Mouse (Mus musculus) cerebellum, postnatal 25 days (tissue): ENCODE data around the gene Pla2g1b.

Experiments
- DNase-seq, 2 experiments: peaks; one replicate each; pipeline ENCODE4 v3.0.0; 2021; ENCODE audit warnings: mixed read lengths in 2 of 2

Pla2g1b gene

DNA sequence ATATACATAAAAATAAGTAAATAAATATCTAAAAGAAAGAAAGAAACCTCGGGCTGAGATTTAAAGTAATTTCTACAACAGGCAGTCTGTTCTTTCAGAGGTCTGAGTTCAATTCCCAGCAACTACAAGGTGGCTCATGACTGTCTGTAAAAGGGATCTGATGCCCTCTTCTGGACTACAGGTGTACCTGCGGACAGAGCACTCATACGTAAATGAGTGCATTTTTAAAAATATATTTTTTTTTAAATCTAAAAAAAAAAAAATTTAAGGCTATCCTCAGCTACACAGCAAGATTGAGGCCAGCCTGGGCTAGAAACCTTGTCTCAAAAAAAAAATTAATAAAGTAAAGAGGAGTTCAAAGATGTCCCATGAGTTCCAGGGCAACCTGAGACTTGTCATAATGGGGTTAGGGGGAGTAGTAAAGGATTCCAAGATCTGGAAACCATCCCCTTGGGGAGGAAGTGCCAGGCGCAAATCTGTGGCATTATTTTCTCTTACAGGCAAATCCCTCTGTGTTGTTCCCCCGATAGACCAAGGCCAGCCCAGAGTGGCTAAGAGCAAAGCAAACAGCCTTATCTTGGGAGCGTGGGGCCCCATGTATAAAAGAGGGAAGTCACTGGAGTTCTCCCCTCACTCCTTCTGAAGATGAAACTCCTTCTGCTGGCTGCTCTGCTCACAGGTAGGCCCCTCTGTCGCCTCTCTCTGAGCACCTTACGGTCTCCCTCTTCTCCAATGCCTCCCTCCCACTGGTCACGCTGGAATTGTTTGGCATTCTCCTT is at the start of gene Pla2g1b:
Gene Pla2g1b (plus strand): TSS at position 621 of the 779 bp plus-strand sequence.
- no peak for DNase-seq

DNA sequence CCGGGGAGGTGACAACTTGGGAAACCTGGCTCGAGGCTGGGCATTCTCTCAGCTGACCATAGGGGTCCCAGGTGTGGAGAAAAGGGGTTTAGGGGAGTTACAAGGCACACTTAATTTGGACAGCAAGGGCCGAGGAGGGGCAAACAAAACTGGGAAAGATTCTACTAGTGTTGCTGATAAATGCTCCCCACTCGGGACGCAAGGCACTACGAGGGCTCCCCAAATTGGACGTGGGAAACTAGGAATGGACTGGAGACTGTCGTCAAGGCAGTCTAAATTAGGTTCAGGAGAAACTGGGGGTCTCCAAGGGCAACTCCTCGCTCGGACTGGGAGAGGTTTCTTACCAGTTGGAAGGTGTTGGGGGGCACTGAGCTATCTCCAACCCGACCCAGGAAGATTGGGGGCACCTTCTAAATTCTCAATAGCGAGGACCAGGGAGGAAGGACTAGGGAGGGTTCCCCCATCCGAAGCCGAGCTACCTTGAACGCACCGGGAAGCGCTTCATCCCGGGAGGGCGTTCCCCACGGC is 37.2 kb upstream of the Pla2g1b start:
- no peak for DNase-seq

DNA sequence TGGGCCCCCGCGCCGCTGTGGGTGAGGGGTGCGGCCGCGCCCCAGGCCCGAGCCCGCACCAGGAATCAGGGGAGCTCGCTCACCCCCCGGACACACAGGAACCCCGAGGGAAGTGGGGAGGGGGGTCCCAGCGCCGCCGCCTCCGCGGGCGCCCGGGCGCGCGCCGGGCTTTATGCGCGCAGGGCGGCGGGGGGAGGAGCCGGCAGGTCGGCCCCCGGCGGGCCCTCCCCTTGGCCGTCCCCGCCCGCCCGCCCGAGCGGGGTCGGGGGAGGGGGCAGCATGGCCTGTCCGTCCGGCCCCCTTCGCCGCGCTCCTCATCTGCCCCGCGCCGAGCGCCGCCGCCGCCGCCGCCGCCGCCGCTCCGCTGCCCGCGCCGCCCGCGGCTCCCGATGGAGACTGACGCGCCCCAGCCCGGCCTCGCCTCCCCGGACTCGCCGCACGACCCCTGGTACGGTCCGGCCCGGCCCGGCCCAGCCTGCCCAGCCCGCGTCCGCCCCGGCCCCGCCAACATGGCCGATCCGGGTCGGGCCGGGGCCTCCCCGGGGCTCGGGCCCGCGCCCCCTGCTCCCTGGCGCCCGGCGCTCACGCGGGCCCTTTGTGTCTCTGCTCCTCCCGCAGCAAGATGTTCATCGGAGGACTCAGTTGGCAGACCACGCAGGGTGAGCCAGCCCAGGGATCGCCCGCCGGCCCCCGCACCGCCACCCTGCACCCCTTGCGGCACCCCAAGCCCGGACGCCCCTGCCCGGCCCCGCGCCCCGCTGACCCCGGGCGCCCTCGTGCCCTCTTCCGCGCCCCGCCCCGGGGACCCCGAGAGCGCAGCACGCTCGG is 36.5 kb upstream of the Pla2g1b start, which contains the start of gene Msi1:
Gene Msi1 (plus strand): TSS at position 241 of the 828 bp plus-strand sequence.
- DNase-seq = peak; percentile 54 to 64

DNA sequence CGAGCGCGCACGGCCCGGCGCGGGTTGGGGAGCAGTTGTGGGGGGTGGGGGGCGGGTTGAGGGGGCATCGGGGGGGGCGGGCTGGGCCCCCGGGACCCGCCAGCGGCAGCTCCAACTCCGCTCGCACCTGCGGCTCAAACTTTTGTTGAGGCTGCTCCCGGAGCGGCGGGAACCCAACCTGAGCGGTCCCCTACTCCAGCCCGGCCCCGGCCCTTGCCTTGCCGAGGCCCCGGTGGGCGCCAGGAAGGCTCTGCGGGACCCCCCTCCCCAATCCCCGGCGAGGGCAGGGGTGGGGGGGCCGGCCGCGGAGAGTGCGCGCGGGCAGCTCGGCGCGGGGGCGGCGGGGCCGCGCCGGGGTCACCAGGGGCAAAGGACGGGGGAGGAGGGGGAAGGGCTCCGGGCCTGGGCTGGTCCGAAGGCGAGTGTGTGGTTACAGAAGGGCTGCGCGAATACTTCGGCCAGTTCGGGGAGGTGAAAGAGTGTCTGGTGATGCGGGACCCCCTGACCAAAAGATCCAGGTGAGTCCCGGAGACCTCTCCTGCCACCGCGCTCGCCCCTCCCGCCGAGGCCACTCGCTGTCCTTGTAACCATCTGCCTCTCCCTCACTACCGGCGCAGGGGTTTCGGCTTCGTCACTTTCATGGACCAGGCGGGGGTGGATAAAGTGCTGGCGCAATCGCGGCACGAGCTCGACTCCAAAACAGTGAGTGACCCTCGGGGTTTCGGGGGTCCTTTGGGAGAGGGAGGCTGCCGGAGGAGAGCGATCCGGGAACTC is 35.7 kb upstream of the Pla2g1b start:
- DNase-seq = peak; percentile 37 to 46

DNA sequence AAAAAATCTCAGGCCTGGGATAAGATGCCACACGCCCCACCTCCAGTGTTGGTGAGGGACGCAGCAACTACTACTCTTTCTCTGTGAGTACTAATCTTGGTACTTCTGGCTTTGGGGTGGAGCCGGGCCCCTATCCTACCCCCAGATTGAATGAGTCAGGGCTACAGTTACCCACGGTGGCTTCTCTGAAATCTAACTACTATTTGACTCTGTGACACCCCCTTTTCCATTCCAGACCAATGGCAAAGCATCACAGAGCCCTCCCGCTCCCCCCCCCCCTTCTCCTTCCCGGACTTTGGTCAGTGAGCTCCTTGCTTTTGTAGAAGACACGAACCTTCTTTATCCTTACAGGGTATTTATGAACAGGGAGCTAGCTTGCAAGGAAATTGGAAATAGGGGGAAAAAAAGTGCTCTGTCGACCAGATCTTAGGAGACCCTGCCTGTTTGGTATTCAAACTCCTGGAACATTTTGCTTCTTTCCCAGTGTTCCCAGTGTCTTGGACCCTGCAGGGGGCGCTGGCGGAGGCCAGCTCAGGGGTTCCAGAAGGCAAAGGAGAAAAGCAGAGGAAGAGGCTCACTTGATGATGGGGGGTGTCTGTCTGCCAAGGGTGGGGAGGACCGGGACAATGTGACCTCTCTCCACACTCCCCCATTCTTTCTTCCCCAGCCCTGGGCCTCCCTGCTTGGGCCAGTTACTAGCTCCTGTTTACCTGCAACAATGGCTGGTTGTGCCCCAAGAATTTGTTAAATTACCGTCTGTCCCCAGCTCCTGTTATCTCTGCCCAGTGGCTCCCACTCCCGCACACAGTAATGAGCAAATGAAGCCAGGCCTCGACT is 34.8 kb upstream of the Pla2g1b start:
- DNase-seq = peak; percentile 43 to 62

DNA sequence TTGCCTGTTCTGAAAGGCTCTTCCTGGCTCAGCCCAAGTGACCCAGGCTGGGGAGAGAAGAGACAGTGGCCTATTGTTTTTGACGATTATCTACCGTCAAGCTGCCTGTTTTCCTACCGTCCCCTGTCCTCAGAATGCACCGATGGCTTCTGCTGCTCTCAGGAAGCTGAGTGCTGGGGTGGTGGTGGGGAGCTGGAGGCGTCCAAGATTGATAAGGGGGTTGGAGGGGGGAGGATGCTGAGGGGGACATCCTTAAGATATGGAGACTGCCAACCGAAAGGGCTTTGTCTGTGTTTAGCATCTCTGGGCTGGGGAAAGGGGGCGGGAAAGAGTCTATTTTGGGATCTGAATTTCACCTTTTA is 34.2 kb upstream of the Pla2g1b start:
- DNase-seq = no peak

DNA sequence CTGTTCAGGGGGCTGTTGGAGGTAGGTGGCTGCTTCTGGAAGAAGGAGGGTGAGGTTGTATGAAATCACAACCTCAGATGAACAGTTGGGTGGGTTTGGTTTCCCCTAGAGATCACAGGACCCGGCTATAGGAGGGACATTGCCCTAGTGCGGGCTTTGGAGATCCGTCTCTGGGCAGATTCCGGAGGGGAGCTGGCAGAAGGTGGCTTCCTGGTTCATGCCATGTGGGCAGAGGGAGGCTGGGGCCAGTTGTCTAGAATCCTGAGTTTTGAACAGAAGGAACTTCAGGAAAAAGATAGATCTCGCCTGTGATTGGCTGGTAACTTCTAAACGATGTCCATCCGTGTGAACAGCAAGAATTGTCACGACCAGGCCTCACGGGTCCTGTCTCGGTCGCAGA is 33.7 kb upstream of the Pla2g1b start:
- DNase-seq = no peak

DNA sequence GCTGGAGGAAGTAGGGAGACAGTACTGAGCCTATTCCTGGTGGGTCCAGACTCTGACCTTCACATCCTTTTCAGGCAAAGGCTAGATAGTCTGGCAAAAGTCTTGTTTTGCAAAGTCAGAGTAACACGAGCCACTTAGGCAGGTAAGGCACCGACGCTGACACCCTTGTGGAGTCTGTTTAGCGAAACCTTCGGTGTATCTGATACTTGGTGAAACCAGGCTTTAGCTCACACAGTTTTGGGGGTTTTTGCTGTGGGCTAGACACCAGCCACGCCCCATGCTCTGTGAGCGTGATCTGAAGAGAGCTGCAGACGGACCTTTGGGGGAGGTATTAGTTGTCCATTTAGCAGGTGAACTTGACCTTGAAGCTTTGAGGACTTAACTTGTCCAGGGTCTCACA is 32.9 kb upstream of the Pla2g1b start:
- DNase-seq = no peak

DNA sequence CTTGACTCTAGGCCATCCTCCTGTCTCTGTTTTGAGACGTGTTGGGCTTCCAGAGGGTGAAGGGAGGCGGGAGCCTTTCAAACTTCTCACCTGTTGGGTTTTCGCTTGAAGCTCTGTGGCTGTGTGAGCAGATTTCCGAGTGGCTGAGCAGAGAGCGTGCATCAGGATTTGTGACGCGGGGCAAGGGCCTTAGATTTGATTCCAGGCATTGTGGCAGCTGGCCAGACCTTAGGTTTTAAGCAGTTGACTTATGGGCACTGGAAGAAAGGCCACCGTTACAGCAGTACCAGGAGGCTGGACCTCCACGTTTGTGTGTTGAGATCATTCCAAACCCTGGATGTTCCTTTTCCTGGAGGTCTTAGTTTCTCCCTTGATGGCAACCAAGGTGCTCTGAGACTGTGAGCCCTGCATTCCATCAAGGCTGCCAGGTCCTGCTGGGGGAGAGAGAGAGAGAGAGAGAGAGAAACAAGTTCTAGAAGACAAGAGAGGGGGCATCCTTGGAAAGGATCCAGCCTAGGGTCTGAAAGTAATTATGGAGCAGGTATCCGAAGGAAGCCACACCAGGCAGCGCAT is 31.7 kb upstream of the Pla2g1b start:
- no peak for DNase-seq

DNA sequence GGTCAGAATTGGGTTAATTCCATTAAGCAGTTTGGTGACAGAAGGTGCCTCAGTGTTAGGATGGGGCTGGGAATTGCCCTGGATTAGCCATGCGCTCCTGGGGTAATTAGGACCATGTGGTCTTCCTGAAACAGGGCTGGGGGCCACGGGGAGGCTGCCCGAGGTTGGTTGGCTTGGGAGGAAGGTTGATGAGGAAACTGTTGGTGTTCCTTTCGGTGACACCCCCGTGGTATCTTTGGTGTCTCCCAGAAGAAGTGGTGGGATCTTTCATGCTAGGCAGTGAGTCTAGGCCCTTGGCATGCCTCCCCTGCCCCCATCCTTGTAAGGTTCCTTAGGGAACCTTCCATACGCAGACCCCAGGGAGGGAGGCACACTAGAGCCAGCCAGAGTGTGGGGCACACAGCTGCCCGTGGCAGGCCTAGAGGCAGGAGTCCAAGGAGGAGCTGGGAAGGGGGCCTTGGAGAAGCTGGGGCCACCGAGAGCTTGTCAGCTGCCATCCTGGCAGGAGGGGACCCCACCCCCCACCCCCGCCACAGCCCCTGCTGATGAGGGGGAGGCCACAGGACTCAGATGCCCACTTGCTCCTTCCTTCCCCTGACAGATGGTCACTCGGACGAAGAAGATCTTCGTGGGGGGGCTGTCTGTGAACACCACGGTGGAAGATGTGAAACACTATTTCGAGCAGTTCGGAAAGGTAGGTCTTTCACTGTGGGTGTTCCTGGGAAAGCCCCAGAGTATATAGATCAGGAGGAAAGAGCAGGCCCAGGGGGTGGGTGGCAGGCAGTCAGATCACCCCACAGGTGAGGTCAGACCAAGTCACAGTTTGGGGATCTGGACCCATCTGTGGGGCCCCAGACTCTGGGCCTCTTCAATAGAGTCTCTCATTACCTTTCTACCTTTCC is 31.0 kb upstream of the Pla2g1b start:
- DNase-seq = no peak

DNA sequence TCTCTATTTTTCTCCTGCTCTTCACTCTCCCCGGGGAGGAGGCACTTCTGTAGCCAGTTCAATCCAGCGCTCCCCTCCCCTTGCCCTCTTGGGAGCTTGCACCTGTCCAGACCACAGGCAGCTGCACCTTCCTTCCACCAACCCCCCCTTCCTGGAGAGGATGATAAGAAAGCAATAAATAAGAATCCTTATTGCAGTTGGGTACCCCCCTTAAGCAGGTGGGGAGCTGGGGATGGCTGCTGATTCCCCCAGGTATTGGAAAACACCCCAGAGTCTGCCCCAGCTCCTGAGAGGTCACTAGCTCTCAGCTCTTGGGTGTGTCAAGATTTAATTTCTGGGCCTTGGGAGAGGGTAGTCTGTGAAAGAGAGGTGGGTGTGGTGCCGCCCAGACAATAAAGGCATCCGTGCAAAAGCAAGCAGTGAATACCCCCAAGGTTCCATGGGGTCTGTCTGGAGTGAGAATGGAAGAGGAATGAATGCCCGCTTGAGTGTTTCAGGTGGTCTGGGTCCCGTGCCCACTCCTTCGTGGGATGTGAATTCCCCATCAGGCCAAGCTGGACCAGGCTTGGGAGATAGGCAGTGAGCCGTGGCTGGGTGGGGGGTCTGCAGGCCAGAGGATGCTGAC is 30.2 kb upstream of the Pla2g1b start:
- DNase-seq = no peak

DNA sequence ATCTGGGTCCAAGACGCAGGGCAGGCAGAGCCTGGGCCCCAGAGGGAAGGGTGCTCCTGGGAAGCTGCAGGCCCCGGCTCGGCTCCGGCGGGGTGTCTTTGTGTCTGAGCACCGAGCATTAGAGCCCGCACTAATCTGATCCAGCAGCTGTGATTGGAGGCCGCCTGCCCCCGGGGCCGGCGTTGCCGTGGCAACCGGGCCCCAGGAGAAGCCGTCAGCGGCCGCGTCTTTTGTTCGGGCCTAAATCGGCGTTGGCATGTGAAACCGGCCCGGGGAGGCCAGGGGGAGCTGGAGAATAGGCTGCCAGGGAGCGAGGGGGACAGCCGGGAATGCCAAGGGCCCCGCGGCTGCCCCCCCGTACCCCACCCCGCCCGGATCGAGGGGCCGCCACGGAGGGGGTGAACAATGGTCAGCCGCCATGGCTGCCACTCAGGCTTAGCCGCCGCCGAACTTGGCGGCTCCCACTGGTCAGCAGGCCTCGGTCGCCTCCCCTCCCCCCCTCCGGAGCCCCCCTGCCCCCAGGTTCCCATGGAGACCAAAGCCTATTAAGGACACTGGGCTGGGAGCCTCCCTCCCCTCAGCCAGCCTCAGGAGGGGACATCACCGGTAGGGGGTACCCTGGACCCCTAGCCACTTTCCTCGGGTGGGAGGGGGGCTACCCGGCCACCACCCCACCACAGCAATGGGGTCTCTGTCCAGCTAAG is 29.5 kb upstream of the Pla2g1b start:
- peak; percentile 77 to 83 for DNase-seq

DNA sequence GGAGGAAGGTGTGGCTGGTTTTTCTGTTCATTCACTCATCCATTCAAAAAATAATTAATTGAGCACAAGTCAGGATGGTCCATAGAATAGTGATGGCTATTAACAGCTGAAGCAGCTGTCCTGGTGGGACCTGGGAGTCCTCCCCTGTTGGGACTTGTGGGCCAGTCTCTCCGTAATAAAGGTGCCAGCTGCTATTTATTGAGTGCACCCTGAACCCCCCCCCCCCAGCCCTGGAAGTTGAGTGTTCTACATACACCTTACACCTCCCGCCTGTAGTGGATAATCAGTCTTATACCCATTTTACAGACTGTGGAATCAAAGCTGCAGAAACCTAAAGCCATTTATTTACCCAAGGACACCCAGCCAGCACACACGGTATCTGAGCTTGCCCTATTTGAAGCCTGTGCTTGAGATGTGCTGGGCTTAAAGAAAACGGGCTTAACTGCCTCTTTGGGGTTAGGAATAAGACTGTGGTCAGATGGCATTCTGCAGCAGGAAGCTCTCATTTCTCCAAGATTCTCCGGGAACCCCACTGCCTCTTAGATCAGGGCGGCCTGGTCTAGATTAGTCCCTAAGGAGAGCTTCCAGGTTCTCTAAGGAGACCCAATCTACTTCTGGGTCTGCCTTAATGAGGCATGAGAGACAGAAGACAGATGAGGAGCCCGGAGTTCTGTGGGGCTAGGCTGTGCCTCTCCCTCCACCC is 28.7 kb upstream of the Pla2g1b start:
- DNase-seq = no peak

DNA sequence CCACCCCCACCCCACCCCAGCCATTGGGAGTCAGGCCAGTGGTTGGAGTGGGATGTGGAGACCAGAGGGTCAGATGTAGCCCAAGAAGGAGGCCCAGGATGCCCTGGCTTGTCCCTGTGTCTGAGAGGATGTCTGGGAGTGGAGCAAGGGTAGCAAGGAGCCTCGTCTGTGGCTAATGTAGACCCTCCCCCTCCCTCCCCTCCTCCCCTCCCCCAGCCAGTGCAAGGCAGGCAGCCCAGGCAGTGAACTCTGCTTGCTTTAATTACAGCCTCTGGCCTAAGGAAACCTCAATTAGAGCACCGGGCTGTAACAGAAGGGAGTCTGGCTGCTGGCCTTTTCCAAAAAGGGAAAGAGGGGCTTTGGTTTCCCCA is 28.1 kb upstream of the Pla2g1b start:
- no peak for DNase-seq

DNA sequence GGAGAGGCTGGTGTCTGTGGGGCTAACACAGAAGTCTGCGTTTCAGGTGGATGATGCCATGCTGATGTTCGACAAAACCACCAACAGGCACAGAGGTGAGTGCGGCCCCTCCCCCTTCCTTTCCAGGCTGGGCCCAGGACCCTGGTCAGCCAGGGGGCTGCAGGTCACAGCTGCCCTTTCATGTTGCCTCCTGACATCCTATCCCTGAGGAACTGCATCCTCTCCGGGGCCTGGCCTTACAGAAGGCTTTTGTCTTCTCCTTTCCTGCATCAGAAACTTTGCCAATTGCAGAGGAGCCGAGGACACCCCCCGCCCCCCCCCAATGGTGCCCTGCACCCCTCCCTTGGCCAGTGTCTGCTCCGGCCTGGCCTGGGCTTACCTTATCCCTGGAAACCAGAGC is 27.4 kb upstream of the Pla2g1b start:
- no peak for DNase-seq

DNA sequence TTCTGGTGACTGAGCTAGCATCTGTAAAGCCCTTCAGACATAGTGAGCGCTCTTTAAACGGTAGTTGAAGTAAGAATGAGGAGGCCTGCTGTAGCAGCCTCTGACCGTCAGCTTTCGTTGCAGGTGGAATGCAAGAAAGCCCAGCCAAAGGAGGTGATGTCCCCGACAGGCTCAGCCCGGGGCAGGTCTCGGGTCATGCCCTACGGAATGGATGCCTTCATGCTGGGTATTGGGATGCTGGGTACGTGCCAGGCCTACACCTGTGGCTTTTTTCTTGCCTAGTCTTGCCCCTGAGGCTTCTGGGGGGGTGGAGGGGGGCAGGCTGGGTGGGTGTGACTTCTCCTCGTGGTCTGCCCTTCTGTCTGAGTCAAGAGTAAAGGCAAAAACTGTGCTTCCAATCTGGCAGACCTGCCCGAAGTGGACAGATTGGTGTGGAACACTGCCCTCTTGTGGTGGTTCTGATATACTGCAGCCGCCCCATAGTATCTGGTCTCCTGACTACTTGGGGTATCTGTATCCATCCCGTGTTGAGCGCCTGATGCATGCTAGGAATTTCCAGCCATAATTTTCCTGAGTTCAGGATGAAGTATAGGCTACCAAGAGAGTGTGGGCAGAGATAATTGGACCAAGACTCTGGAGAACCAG is 24.7 kb upstream of the Pla2g1b start:
- peak; percentile 84 to 88 for DNase-seq

DNA sequence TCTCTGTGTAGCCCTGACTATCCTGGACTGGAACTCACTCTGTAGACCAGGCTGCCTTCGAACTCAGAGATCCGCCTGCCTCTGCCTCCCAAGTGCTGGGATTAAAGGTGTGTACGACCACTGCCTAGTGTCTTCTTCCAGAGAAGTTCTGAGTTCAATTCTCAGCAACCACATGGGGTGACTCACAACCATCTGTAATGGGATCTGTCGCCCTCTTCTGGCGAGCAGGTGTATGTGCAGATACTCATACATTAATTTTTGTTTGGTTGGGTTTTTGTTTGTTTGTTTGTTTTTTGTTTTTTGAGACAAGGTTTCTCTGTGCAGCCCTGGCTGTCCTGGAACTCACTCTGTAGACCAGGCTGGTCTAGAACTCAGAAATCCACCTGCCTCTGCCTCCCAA is 23.4 kb upstream of the Pla2g1b start:
- DNase-seq = peak in 1 of 2 experiments; percentile 41

DNA sequence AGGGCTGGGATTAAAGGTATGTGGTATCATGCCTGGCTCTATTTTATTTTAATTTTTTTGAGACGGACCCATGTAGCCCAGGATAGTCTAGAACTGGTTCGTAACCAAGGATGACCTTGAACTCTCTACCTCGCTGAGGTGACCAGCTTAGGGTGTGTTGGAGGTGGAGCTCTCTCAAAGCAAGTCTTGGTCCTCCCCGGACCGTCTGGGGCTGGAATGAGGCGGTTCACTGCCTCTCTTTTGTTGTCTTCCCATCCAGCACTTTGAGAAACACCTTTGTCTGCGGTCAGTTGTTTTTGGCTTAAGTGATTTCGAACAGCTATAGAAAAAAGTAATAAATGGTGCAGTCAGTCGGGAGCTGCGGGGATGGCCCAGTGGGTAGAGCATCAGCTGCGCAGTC is 21.9 kb upstream of the Pla2g1b start:
- no peak for DNase-seq
